Mouse (Mus musculus) A20 (cell line): Measurements from ENCODE around the gene Grk1.

ENCODE experiments used
- DNase-seq: peaks from one replicate; pipeline ENCODE4 v3.0.0-alpha.2; 2011; ENCODE audit warnings: low read depth, low spot score

Grk1 gene

DNA sequence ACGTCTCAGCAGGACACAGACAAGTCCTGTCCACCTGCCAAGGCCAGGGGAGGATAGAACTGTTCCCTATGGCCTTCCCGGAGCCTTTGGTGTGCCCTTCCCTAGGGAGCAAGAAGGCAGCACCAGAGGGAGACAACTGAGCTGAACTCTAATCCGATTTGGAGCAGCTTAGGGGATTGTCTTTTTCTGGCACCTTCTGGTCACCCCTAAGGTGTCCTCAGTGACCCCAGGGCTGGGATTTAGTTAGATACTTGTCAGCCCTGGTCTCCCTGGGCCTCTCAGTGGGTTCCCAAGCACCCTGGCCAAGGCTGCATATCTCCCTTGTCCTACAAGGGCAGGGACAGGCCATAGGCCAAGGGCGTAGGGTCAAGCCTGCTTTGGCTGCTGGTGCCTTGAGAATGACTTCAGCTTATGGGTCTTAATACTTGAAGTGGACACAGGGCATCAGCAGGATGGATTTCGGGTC is at the start of gene Grk1:
Grk1 (plus strand) TSS at position 416 of the 466 bp plus-strand sequence.
- DNase-seq, result no peak

DNA sequence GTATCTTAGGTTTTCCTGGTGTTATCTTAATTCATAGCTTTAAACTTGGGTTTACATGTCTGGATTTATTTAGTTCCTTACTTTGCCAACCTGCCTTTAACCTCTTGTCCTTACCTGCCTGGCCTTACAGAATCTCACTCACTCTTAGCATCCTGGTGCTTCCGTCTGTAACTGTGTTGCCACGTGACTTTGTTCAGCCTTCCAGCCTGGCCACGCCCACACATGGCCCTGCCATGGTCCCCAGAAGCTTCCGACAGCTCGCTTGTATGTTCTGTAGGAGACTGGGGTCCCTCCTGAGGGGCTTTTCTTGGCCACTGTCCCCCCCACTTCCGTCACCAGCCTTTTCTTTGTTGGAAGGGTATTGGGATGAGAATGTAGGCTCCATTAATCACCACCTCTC is 48.7 kb upstream of the Grk1 start:
- no peak for DNase-seq

DNA sequence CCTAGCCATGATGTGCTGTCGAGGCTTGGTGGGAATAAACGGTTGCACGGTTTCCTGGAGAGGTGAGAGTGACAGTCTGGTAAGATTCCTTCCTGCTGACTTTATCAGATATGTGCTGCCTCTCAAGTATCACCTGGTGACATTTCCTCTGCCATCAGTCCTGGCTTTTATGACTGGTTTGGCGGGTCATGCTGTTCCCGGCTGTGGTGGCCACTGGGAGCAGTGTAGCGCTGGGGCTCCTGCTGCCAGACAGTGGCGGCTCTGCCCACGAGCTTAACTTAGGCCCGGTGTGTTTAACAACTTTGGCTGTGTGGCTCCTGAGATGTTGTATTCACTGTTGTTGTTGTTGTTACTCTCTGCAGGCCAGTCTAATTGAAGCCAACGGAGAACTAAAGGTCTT is 48.2 kb upstream of the Grk1 start:
- DNase-seq, result no peak

DNA sequence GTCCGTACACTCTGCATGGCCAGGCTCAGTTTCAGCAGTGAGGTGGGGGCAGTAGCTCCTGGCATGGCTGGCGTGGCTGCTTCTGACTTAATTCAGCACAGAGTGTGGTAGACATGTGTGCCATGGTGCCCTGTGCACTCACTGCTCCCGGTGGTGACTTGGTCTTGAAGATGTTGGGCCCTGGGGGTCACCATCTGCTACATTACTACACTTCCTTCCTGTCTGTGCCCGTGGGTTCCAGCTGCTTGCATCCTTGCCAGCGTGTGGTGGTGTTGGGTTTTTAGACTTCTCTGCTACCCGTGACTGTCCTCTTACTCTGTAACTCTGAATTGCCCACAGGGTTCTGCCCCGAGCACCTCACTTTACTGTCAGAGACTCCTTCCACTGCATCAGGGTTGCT is 44.7 kb upstream of the Grk1 start:
- no peak for DNase-seq

DNA sequence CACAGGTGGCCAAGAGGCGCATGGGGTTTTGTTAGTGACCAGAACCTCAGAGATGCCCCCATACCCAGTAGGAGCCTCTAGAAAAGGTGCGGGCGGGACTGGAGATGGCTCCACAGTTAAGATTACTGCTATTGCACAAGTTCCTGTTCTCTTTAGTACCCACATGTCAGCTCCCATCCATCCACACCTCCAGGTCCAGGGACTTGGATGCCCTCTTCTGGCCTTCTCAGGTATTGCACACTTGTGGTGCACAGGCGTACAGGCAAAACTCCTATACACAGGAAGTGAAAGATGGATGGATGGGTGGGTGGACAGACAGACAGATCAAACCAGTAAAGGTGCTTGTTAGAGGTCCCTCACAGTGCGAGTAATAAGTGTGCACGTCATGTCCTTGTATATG is 43.0 kb upstream of the Grk1 start:
- DNase-seq, result peak; percentile 67

DNA sequence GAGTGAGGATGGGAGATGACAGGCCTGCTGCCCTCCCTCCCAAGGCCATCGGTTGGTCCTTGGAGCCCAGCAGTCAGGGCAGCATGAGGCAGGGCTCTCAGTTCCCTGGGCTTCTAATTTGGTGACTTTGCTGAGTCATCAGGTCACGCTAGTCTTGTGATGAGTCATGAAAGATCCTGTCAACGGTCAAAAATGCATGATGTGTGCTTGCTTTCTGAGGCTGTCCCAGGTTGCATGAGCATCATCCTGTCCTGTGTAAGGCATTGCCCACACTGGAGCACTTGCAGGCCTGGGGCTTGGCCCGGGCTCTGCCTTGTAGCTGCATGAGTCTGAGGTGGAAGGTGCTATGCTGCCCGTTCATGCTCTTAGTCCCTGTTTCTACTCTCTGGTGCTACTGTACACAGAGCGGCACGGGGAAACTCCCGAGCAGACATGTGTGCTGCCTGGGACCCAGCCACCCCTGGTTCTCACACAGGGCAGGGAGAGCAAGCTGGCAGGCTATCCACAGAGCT is 31.7 kb upstream of the Grk1 start:
- DNase-seq, result peak; percentile 56

DNA sequence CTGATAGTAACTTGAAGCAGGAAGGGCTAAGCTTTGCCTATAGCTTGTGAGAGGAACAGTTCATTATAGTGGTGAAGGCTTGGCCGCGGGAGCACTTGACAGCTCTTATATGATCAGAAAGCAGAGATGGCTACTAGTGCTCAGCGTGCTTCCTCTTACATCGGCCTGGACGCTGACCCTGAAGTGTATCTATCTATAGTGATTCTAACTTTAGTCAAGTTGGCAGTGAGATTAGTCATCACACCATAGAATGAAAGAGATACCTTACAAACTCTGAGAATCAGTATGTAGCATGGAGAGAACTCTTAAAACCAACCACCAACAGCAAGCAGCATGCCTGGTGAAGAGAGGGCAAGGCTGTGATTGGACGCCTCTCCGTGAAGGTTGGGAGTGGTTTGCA is 23.3 kb upstream of the Grk1 start:
- peak; percentile 42 for DNase-seq

DNA sequence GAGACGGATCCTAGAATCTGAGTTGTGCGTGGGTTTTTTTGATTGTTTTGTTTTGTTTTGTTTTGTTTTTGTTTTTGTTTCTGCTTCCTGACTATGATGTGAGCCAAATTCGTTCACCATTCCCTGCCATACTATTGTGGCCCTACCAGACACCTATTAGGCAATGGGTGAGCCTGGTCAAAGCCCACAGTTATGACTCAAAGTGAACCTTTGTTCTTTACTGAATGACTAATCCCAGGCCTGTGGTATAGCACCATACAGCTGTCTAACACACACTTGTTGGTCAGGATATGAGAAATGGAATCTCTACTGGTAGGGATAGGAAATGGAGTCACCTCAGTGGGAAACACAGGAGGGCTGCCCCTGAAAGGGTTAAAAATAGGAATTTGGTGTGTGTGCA is 22.3 kb upstream of the Grk1 start:
- DNase-seq, result peak; percentile 59

DNA sequence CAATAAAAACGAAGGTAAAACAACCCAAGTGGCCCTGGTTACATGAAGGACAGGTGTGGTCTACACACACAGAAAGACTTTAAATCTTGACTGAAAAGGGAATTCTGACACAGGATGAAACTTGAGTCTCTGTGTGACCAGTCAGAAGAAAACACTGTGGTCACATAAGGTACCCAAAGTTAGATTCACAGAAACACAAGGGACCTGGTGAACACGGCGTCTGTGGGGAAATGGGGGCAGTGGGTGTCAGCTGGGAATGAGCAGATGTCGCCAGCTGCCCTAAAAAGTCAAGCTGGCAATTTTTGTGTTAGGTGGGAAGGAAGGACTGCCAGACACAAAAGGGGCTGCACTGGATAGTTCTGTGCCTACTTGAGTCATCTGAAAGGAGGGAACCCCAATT is 21.9 kb upstream of the Grk1 start:
- DNase-seq, result no peak

DNA sequence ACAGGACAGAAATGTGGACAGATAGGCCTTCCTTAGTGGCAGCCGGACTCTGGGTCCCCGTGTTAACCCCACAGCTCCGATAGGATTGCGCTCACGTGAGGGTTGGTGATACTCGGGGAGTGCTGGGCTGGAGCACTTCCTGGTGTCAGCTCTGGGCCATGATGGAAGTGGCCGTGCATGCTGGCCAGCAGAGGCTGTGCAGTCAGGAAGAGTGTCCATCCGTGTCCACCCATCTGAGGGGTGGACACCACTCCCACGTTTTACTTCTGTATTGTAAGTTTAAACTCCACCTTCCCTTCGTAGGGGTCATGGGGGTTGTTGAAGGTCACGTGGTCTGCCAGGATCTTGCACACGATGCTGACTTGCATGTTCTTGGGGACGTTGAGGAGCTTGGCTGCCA is 18.5 kb upstream of the Grk1 start:
- no peak for DNase-seq

DNA sequence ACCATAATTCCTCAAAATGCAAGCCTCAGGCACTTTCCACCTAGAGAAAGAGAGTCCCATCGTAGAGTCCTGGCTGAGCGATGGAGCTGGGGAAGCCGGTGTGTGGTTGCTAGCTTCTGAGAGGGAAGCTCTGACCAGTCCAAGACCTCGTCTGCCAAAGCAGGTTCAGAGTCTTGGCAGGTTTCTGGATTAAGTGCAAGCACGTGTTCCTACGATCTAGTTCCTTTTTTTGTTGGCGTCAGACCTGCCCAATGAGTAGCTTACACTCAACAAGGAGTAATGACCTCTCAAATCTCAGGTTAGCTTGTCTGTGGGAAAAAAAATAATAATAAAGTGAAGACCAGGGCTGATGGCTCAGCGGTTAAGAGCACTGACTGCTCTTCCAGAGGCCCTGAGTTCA is 17.2 kb upstream of the Grk1 start:
- peak; percentile 59 for DNase-seq

DNA sequence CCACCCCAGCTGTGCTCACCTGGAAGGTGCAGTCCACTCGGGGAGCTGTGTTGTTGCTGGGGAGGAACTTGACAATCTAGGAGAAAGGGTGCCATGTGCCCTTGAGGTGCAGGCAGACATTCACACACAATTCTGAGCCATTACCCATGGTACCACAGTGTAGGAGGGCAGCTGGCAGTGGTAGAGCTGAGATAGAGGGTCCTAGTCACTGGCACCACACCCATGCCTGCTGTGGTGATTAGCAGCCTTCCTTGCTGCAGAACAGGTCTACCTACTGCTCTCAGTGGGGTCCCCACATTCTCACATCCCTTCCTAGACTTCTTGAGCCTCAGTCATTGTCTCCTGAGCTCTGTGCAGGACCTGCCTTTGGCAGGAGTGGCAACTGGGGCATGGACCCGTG is 16.1 kb upstream of the Grk1 start:
- DNase-seq, result no peak

DNA sequence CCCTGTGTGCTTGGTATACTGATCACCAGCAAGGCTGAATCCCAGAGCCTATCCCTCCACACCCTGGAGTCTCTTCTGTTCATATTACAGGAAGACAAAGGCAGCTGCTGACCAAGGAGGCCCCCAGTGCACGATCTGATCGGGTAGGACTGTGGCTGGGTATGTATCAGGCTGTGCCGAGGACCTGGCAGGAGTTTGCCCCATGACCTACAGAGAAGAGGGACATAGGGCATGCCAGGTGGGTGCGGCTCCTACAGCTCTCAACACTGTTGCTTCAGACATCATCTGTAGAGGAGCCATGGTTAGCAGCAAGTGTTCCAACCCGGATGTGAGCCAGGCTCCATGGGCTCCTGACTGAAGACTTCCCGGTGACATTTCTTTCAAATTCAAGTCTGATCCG is 11.0 kb upstream of the Grk1 start:
- no peak for DNase-seq

DNA sequence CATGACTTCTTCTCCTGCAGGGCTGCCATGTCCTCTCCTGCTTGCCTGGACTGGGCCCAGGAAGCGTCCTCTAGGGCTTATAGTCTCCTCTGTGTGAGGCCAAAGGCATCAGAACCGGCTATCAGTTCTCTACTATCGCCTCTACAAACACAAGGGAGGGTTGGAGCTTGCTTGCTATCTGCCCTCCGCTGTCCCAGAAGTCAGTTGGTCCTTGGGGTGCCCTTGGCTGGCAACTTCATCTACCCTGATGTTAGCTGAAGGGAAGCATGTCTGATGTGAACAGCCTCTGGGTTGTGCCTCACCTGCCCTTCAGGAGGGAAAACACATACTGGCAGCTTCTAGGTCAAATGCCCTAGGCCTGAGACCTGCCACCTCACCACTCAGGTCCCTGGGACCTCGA is 8.2 kb upstream of the Grk1 start, which contains the start of gene Atp4b:
Atp4b (minus strand) TSS at position 101 of the 400 bp plus-strand sequence.
- DNase-seq, result no peak

DNA sequence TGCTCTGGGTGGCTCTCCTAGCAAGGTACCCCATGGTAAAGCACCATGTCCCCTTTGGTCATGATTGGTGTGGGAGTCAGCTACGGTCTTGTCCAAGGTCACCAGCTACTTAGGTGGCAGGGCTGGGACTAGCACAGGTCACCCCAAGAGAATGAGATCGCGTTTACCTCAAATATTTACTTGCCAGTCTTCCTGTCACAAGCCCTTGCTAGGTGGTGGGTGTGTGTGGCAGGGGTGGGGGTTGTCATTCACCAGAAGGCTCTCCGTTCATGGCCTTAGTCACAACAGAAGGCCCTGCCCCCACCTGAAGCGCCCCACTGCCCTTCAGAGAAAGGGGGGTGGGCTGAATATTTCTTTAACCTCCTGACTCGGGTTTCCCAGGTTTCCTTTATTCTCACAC is 1.4 kb upstream of the Grk1 start:
- no peak for DNase-seq

DNA sequence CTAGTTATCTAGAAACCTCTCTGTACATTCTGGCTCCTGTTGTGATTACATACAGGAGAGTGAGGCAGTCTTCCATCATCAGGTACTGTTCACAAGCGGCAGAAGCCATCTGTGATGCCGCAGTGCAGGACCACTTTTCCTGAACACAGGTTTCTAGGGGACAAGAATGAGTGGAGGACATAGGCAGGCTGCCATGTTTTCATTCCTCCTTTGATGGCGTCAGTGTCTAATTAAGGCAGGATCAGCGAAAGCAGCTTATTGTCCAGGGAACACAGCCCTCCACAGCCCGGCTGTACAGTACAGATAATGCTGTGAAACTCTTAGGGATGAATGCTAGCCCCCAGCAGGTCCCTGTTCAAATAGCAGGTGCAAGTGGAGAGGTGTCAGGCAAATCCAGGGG is 1.1 kb downstream of the Grk1 start:
- DNase-seq, result no peak

DNA sequence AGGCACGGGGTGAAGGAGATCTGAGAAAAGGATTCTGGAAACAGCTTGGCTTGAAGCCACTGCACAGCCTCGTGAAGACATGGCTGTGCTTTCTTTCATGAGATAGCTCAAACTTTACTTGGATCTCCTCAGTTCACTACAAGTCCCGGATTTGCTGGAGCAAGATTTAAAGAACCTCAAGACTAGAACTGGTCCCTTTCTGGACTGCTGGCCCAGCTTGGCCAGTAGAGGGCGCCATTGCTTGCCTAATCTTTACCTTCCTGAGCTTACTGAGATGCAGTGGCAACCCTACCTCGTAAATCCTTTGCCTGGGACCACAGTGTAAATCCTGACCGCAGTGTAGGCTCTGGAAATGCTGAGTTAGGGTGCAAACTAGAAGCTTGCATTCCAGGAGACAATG is 6.7 kb downstream of the Grk1 start:
- DNase-seq, result peak; percentile 71

DNA sequence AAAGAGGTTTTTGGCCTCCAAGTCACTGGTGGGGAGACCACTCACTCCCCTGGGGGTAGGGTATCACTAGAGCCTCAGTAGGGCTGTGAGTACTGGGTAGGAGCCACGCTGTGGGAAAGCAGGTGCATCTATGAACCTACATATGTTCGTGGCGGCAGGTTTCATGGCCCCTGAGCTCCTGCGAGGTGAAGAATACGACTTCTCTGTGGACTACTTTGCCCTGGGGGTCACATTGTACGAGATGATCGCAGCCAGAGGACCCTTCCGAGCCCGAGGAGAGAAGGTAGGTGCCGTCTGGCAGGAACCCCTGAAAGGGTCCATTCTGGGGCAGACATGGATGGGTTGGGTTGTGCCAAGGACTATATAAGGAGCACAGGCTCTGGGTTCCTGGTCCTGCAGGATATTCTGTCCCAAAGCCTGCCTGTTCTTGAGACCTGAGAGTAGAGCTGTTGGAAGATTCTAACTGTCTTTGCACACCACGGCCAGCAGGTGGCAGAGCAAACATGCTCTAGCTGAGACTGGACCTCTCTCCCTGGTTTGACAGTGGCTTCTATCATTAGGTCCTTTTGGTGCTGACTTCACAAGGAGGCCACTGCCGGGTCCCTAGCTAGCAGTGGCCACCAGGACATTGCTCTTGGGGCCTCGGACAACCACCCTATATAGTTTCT is 8.1 kb downstream of the Grk1 start:
- peak; percentile 60 for DNase-seq

DNA sequence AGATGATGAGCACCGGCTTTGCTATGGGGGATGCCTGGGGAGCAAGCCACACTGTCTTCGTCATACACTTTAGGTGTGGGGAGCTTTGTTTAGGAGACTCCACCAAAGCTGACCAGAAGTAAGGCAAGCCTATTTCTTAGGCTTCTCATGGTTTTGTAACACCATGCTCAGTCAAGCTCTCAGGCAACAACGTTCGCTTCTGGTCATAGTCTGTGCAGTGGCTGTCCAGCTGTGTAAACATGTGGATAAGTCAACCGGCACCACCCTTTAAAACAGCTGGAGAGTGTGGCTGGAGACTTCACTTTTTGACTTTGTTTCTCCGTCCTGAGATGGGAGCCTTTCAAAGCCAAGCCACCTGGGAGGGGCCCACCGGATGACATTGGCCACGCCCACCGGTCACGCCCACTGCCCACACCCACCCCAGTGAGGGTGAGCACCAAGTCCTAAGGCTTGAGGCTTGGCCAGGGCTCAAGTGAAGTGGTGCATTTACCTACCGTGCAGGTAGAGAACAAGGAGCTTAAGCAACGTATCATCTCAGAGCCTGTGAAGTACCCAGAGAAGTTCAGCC is 9.0 kb downstream of the Grk1 start:
- peak; percentile 7 for DNase-seq

DNA sequence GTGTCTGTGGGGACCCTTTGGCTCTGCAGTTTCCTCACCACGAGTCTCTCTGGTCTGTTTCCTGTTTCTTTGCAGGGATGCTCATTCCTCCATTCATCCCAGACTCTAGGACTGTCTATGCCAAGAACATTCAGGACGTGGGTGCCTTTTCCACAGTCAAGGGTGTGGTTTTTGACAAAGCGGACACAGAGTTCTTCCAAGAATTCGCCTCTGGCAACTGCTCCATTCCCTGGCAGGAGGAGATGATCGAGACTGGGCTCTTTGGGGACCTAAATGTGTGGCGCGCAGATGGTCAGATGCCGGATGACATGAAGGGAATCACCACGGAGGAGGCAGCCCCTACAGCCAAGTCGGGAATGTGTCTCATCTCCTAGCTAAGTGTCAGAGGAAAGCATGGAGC is 11.0 kb downstream of the Grk1 start:
- DNase-seq, result no peak

DNA sequence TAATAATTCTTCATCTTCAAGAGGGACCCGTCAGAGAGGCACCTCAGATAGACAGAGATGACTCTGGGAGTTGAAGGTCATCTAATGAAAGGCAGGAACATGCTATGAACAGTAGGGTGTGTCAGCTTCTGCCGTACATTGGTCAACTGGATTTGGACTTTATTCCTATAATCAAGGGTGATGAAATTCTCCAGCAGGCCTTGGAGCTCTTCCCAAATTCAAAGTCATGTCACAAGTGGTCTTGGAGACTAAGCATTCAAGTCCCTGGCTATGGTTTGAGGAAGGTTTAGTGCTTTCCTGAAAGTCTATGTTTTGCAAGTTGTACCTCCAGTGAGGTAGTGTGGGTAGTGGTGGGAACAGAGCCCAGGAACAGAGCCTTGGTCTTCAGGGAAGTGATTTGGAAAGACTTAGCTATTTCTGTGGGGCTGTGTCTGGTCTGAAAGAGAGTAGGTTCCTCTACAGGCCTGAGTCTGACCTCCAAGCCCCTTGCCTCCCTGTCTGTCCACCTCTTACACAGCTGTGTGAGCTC is 14.3 kb downstream of the Grk1 start:
- DNase-seq, result no peak

DNA sequence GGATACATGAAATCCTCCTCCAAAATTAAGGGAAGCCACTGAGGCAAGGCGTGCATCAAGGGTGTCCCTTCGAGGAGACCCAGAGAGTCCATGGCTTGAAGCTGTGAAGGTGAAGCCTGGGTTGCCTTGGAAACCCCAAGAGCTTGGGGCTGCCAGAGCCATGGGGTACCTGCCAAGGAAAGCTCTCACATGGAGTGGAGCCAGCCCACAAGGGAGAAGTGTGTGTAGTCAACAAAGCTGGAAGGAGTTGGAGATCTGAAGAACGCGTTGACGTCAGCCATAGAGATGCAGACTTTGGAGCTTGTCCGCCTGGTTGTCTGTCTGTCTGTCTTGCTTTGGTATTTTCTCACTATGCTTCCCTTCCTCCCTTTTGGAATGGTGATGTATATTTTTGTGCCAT is 16.1 kb downstream of the Grk1 start:
- no peak for DNase-seq

DNA sequence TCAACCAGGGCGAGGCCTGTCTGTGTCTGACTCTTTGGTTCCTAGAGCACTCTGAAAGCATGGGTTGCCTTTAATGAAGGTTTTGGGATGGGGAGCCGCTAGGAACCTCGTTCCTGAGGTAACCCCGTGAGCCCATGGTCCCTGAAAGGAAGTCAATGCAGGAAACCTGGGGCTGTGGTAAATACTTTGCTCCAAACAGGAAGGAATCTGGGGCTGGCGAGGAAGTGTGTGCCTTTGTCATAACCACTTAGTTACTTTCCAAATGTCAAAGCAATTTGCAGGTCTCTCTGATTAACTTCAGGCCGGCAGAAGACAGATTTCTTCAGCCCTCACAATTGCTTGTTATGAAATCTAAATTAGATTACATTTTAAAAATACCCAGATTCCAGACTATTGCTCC is 22.5 kb downstream of the Grk1 start:
- no peak for DNase-seq
